ENCODE assay signal across 8 mouse cellular contexts in the genomic region with DNA sequence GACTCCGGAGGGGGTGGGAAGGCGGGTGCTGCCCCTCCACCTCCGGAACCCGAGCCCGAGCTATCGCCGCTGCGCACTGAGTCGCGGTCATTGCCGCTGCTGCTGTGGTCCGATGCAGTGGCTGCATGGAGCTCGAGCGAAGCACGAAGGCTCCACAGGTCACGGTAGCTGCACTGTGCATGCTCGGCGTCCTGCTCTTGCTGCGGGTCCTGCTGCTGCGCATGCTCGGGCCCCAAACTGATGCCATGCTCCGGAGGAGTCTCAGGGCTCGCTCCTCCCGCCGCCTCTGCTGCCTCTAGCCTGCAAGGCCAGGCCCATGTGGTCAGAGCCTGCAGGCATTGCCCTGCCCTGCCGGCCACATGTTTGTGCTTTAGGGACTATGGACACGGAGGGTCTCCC. TPM values are rescaled to one million over a fixed set of nuclear protein-coding genes. Genes with fewer than 3 reads are reported as not detected.
DNase-seq lines count a peak whose midpoint lies in the region; ATAC-seq lines count a peak whose summit lies in the region.

No protein-coding gene starts in this region.

- H3K4me2 ChIP-seq in heart, embryonic 12.5 days, result peak overlapping the region; percentile 47
- H3K4me2 ChIP-seq in forebrain, embryonic 14.5 days (ENCODE audit: low read length), result peak overlapping the region; percentile 24

- peaks cover 62% of the 10 kb centered on the region for H3K36me3 ChIP-seq in heart, embryonic 12.5 days
- H3K36me3 ChIP-seq in forebrain, embryonic 14.5 days (ENCODE audit: control insufficient read depth, insufficient read depth, low read length), result peaks cover 90% of the 10 kb centered on the region
- H3K36me3 ChIP-seq in midbrain, embryonic 10.5 days, result peaks cover 99% of the 10 kb centered on the region

- H3K4me1 ChIP-seq in heart, embryonic 12.5 days (replicated peaks), result peaks cover 33% of the 10 kb centered on the region
- H3K4me1 ChIP-seq in forebrain, embryonic 14.5 days (ENCODE audit: control insufficient read depth, insufficient read depth, low read length), result peaks cover 8% of the 10 kb centered on the region
- H3K4me1 ChIP-seq in midbrain, embryonic 10.5 days, result peaks cover 34% of the 10 kb centered on the region

- intact Hi-C loops in heart, postnatal 14 days (cut with DNase I), result loop anchor here (10.0 kb wide), 1 partner anchor 167 kb away; a partner anchor contains a TSS

- WGBS in heart, embryonic 12.5 days, result 46% methylated on average over 27 of the region's 27 CpGs
- 38% methylated on average over 27 of the region's 27 CpGs for WGBS in forebrain, embryonic 14.5 days
- 23% methylated on average over 27 of the region's 27 CpGs for WGBS in midbrain, embryonic 10.5 days

- DNase-seq in heart, postnatal 14 days, result no peak
- DNase-seq in ZHBTc4 (ENCODE audit: low read depth, low spot score), result peak; percentile 45
- DNase-seq in forebrain, embryonic 14.5 days (ENCODE audit: low spot score), result no peak
- DNase-seq in midbrain, embryonic 10.5 days (ENCODE audit: low spot score), result peak; percentile 59
- no peak for DNase-seq in urinary bladder, adult 18-20 months (ENCODE audit: low spot score in 2 of 2)
- no peak for DNase-seq in cerebellum, adult 8-10 months

- H3K9me3 ChIP-seq in heart, embryonic 12.5 days (replicated peaks), result 0 out of 2 replicates have a peak, but pooled peaks cover 4% of the 10 kb centered on the region
- no peaks in the 10 kb centered on the region for H3K9me3 ChIP-seq in forebrain, embryonic 14.5 days (replicated peaks; ENCODE audit: control insufficient read depth, low read length)
- no peaks in the 10 kb centered on the region for H3K9me3 ChIP-seq in midbrain, embryonic 10.5 days (replicated peaks)

- H3K4me3 ChIP-seq in heart, embryonic 12.5 days, result no peak overlapping the region
- H3K4me3 ChIP-seq in forebrain, embryonic 14.5 days (ENCODE audit: low read depth, low read length), result no peak overlapping the region
- H3K4me3 ChIP-seq in midbrain, embryonic 10.5 days, result peak overlapping the region; percentile 41

- ATAC-seq in heart, embryonic 12.5 days (ENCODE audit: insufficient number of reproducible peaks, low FRiP score), result no peak
- 0 out of 2 replicates have a peak, but pooled peaks have one; percentile 1 for ATAC-seq in forebrain, embryonic 14.5 days
- no peak for ATAC-seq in activated CD4-positive, CD25-positive, alpha-beta regulatory T cell, adult 4 months

- H3K27me3 ChIP-seq in heart, embryonic 12.5 days (replicated peaks), result peaks cover 27% of the 10 kb centered on the region
- H3K27me3 ChIP-seq in forebrain, embryonic 14.5 days (replicated peaks; ENCODE audit: control insufficient read depth, insufficient read depth, low read length), result 0 out of 2 replicates have a peak, but pooled peaks cover 5% of the 10 kb centered on the region
- H3K27me3 ChIP-seq in midbrain, embryonic 10.5 days (ENCODE audit: low read depth, poor library complexity, severe bottlenecking), result peaks cover 74% of the 10 kb centered on the region

- H3K9ac ChIP-seq in heart, embryonic 12.5 days, result no peak overlapping the region
- H3K9ac ChIP-seq in forebrain, embryonic 14.5 days (ENCODE audit: low read length), result no peak overlapping the region

- H3K27ac ChIP-seq in heart, embryonic 12.5 days (ENCODE audit: poor library complexity, severe bottlenecking), result no peak overlapping the region
- H3K27ac ChIP-seq in forebrain, embryonic 14.5 days (ENCODE audit: low read depth, low read length), result no peak overlapping the region
- peak overlapping the region; percentile 66 for H3K27ac ChIP-seq in midbrain, embryonic 10.5 days (replicated peaks)

RNA-seq across cellular contexts. Expression of a gene that starts 6.5 kb away (rescaled TPM):
- 827 and 861 TPM in 2 replicates for polyA plus RNA-seq in heart, embryonic 12.5 days (2016; fragmentation: Nextera tagmentation; extraction: Ambion mirVana)
- 1,000 to 10,000 TPM; 1,168 to 1,183 TPM for total RNA-seq in heart, postnatal 14 days (2021)
- polyA plus RNA-seq in forebrain, embryonic 14.5 days (2014; fragmentation: Nextera tagmentation; extraction: Ambion mirVana), result 412 and 467 TPM in 2 replicates
- 463 and 481 TPM in 2 replicates for polyA plus RNA-seq in midbrain, embryonic 10.5 days (2016; fragmentation: Nextera tagmentation; extraction: Ambion mirVana)
- 100 to 1,000 TPM; 338 to 428 TPM for polyA plus RNA-seq in activated CD4-positive, CD25-positive, alpha-beta regulatory T cell, adult 4 months (2017; shearing (Covaris generic))

RNA-seq across cellular contexts. Expression of a gene that starts 8.7 kb away (rescaled TPM):
- 1.7 and 3.6 TPM in 2 replicates for polyA plus RNA-seq in heart, embryonic 12.5 days (2016; fragmentation: Nextera tagmentation; extraction: Ambion mirVana)
- total RNA-seq in heart, postnatal 14 days (2021), result 1 to 10 TPM; 3.0 to 3.3 TPM
- polyA plus RNA-seq in forebrain, embryonic 14.5 days (2014; fragmentation: Nextera tagmentation; extraction: Ambion mirVana), result 41.0 and 42.4 TPM in 2 replicates
- polyA plus RNA-seq in midbrain, embryonic 10.5 days (2016; fragmentation: Nextera tagmentation; extraction: Ambion mirVana), result 7.8 and 9.3 TPM in 2 replicates
- polyA plus RNA-seq in activated CD4-positive, CD25-positive, alpha-beta regulatory T cell, adult 4 months (2017; shearing (Covaris generic)), result under 1 TPM; 0.74 to 0.96 TPM

RNA-seq across cellular contexts. Expression of a gene that starts 16.1 kb away (rescaled TPM):
- polyA plus RNA-seq in heart, embryonic 12.5 days (2016; fragmentation: Nextera tagmentation; extraction: Ambion mirVana), result 25.9 and 28.9 TPM in 2 replicates
- total RNA-seq in heart, postnatal 14 days (2021), result 100 to 1,000 TPM; 158 to 178 TPM
- polyA plus RNA-seq in forebrain, embryonic 14.5 days (2014; fragmentation: Nextera tagmentation; extraction: Ambion mirVana), result 67.0 and 73.6 TPM in 2 replicates
- polyA plus RNA-seq in midbrain, embryonic 10.5 days (2016; fragmentation: Nextera tagmentation; extraction: Ambion mirVana), result 17.8 and 19.7 TPM in 2 replicates
- 1 to 10 TPM; 7.3 to 9.2 TPM for polyA plus RNA-seq in activated CD4-positive, CD25-positive, alpha-beta regulatory T cell, adult 4 months (2017; shearing (Covaris generic))

RNA-seq across cellular contexts. Expression of a gene that starts 16.3 kb away (rescaled TPM):
- polyA plus RNA-seq in heart, embryonic 12.5 days (2016; fragmentation: Nextera tagmentation; extraction: Ambion mirVana), result 10.8 and 13.8 TPM in 2 replicates
- 100 to 1,000 TPM; 105 to 118 TPM for total RNA-seq in heart, postnatal 14 days (2021)
- polyA plus RNA-seq in forebrain, embryonic 14.5 days (2014; fragmentation: Nextera tagmentation; extraction: Ambion mirVana), result 25.5 and 27.7 TPM in 2 replicates
- 18.0 and 19.7 TPM in 2 replicates for polyA plus RNA-seq in midbrain, embryonic 10.5 days (2016; fragmentation: Nextera tagmentation; extraction: Ambion mirVana)
- 10 to 100 TPM; 22.1 to 25.4 TPM for polyA plus RNA-seq in activated CD4-positive, CD25-positive, alpha-beta regulatory T cell, adult 4 months (2017; shearing (Covaris generic))

RNA-seq across cellular contexts. Expression of a gene that starts 26.6 kb away (rescaled TPM):
- polyA plus RNA-seq in heart, embryonic 12.5 days (2016; fragmentation: Nextera tagmentation; extraction: Ambion mirVana), result 13.0 and 14.6 TPM in 2 replicates
- 10 to 100 TPM; 13.5 to 14.0 TPM for total RNA-seq in heart, postnatal 14 days (2021)
- polyA plus RNA-seq in forebrain, embryonic 14.5 days (2014; fragmentation: Nextera tagmentation; extraction: Ambion mirVana), result 8.1 and 11.1 TPM in 2 replicates
- polyA plus RNA-seq in midbrain, embryonic 10.5 days (2016; fragmentation: Nextera tagmentation; extraction: Ambion mirVana), result 15.0 and 15.2 TPM in 2 replicates
- polyA plus RNA-seq in activated CD4-positive, CD25-positive, alpha-beta regulatory T cell, adult 4 months (2017; shearing (Covaris generic)), result 10 to 100 TPM; 26.8 to 32.5 TPM

Comparison
In these comparisons a context has a peak if more than half of its experiments do, and no peak if none do; other contexts are left out.
1. DNase-seq: peak in ZHBTc4 (single experiment) and midbrain, embryonic 10.5 days (single experiment); none in heart, postnatal 14 days (0 of 2), forebrain, embryonic 14.5 days (single experiment), urinary bladder, adult 18-20 months (0 of 2) and cerebellum, adult 8-10 months (single experiment).